Mouse (Mus musculus): ENCODE data around the gene Gm10720.
"Not testable (repeated sequence)": the region's sequence is repeated elsewhere in the genome, so short reads cannot be mapped to it uniquely, and the experiment has no call there.

GRCm38 (mm10) chr9:3029276-3030000, 14.0 kb downstream of the Gm10720 start:
- not testable (repeated sequence) for TF ChIP-seq CTCF, EP300 (IDR thresholded peaks at IDR 0.05)
